Mouse (Mus musculus) MN1 (cell line): Measurements from ENCODE around the gene Krt35.

Experiments
- DNase-seq: peaks from one replicate; pipeline ENCODE4 v3.0.0-alpha.2; 2016; ENCODE audit warnings: low spot score

The Krt35 gene

DNA sequence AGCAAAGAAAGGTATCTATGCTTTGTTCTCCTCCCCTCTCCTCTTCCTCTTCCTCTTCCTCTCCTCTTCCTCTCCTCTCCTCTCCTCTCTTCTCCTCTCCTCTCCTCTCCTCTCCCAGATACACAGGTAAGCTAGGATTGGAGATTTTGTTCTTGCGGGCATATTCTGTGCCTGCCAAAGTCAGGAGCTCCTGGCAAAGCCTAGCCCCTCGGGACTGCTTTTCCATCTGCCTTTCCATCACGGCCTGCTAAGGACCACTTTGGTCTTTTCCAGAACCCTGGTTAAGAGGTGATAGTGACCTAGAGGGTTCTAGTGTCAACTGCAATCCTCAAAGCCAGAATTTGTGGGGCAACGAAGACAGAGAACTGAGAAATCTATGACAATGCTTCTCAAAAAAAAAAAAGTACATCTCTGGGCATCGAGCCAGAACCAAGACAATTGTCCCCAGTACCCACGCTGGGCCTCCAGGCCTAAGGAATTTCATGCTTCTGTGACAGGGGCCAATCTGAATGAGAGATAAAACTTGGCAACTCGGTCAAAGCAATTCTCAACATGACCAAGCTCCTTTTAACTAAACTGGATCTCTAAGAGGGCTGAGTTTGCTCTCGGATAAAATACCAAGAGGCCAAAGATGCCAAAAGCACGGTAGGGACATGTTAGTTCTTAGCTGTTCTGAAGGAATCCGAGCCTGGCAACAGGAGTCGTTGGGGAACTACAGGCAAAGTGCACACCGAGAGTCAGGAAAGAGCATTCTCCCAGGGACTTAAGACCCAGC, 29.6 kb downstream of the Krt35 start:
- DNase-seq, result no peak

DNA sequence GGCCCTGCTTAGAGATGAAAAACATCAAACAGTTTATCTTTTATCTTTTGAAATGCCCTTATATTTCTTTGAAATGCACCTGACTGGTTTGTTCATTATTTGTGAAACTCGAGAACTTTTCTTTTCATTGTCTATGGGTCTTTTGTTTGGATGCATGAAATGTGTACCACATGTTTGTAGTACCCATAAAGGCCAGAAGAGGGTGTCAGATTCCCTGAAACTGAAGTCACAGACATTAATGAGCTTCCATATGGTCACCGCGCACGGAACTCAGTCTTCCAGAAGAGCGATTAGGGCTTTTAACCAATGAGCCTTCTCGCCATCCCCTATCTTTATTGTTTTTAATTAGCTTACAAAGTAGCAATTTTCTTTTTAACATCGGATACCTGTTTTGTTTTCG, 37.2 kb downstream of the Krt35 start:
- DNase-seq, result no peak

DNA sequence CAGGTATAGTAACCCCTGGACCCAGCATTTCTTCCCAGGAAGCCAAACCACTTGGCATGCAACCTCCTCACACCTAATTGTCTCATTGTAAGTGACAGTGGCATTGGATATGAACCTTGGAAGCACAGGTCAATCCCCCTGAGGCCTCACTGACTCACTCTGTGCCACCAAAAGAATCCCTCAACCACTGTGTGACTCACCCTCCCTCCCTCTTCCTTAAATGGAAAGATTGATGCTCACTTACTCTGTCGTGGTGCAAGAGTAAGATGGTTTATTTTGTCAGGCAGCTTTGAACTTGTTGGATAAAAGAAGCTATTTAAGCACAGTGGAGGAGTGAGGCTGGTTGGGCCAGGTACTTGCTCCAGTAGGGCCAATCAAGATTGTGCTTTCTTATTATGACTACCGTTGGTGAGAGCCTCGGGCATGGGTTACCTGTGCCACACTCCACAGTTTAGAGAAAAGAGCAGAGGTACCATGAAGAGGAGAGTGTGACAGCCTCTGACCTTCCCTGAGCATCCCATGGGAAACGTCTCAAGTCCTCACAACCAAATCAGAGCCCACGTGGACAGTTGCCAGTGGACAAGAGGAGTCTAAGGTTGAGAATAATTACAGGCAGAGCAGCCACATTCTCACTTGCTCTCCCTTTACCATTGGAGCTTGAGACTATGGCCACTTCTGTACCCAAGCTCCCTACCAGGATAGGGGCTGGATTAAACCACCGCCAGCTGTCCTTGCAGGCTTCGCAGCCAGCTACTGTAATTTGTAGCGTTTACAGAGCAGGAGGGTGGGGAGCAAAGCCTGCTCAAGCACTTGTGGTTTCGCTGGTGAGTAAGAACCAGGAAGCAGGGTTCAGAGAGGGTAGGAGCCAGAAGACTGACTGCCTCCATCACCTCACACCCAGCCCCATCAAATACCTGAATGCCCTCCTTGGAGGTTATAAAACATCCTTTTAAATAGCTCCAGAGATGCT, 40.1 kb downstream of the Krt35 start:
- no peak for DNase-seq

DNA sequence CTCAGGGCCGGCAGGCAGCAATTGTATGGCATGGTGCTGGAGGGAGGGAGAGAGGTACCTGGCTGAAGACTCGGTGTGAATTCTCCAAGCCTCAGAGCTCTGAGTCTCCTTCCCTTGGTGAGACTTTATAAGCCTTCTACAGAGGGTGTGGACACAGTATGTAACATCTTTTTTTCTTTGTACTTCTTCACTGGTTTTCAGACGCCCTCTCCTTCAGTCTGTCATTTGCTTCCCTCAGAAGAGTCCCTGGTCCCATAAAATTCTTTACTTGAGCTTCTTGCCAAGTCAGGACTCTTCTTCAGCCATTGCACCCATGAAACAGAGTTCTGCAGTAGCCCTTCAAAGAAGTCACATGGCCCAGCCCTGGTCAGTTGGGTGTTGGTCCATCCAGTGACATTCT, 45.6 kb downstream of the Krt35 start, which contains the start of gene Krt31:
Gene Krt31 (minus strand): TSS at position 101 of the 400 bp plus-strand sequence.
- no peak for DNase-seq

DNA sequence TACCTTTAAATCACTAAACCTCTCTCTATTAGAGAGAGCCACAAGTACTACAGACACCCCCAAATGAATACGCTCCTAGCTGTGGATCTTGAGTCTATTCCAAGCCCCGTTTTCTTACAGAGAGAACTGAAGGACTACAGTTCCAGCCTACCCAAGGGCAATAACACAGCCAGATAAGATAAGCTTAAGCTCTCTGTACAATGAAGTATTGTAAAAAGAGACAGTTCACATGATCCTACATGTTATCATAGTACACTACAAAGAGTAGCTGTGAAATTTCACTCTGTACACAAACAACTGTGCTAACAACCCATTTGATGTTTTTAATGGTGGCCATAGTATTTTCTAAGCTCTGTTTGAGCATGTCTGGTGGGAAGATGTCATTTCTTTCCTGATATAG, 48.8 kb downstream of the Krt35 start:
- no peak for DNase-seq

DNA sequence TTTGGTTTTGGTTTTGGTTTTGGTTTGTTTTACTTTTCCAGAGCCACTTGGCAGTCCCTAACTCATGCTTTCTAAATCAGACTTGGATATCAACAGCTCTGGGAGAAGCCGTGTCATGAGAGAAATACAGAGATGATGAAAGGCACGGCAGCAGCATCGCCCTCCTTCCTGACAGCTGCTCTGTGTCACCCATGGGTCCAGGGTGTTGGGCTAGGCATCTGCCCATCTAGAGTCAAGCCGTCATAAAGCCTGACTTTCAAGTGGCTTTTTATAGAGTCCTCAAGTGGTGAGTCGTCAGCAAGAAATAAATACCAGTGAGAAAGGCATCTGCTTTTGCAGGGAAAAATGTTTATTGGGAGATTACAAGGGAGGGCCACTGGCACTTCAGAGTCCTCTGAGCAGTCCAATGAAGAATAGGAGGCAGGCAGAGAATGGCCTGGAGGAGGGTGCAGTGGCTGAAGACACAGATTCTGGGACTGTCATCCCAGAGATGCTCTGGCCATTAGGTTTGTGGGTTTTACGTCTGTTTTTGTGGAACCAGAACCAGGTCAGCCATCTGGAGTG, 49.7 kb downstream of the Krt35 start:
- DNase-seq, result no peak
